Mouse (Mus musculus): ENCODE results near the gene Phf20.

DNA sequence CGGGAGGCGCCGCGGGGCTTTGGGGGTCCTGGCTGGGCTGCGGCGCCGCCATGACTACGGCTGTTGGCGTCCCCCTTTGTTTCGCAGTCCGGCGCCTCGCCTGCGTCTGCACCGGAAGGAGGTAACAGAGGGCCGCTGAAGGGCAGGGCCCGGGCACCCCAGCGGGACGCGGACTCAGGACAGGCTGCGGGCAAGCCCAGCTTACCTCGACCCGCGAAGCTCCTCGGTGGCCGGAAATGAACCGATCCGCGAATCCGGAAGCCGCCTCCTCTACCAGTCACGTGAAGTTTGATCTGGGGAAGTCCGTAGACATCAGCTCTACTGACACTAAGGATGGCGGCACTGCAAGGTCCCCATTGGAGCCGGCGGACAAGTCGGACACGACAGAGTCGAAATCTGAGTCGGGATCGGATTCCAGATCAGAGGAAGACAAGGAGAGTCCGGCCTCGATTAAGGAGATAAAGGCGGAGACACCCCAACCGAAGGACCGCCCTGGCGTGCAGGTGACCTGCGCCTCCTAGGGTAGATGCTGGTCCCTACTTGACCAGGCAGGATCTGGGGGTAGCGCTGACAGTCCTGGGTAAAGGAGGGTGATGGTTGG lies 116.1 kb downstream of the Phf20 start, which contains the start of the genes Cnbd2 and Scand1:
- peak; percentile 72 for TF ChIP-seq CTCF (IDR thresholded peaks at IDR 0.05; ENCODE audit: low read depth)
- no peak for TF ChIP-seq EP300 (IDR thresholded peaks at IDR 0.05; ENCODE audit: low read depth)

All from liver, embryonic 14.5 days (tissue).